Mouse (Mus musculus): Measurements from ENCODE around the gene Snn.

- TF ChIP-seq CTCF (IDR thresholded peaks at IDR 0.05 in 2 of 3, conservative IDR thresholded peaks at IDR 0.05 in 1 of 3; ENCODE audit: control insufficient read depth in 1 of 3, insufficient read depth in 1 of 3, low read depth in 2 of 3, low read length in 3 of 3, poor library complexity in 1 of 3, severe bottlenecking in 1 of 3): no peak
- no peak for TF ChIP-seq POLR2A (IDR thresholded peaks at IDR 0.05; ENCODE audit: control insufficient read depth in 1 of 2, insufficient read depth in 1 of 2, low read depth in 1 of 2, low read length in 2 of 2, poor library complexity in 1 of 2)
Observed at GRCm38 (mm10) chr16:11064742-11065141, 4.0 kb downstream of the Snn start.
